In the genomic region with DNA sequence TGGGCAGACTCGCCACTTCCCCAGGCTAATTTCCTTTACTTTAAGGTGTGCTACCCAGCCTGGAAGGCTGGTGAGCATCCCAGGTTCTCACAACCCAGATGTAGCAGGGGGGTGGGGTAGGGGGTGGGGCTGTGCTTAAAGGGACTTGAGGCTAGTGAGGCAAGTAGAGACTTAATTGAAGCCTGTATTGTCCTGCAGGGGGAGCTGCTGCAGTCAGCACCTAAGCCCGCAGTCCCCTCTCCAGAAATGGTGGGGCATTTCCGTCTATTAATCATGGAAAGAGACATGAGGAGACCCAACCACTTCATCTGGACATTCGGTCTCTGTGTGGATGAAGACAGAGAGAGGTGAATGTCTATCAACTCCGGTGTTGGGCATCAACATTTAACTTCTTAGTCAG, we compare ENCODE assay signal across 13 mouse cellular contexts. TPM values are rescaled to one million over a fixed set of nuclear protein-coding genes. Genes with fewer than 3 reads are reported as not detected.
A peak's percentile ranks its signal among the peaks of the same experiment; 100 is the strongest.
DNase-seq lines count a peak whose midpoint lies in the region; ATAC-seq and TF ChIP-seq lines count a peak whose summit lies in the region.
"Had no signal": no experiment of that assay in that cellular context is flagged by ENCODE, and none has a peak within 500 bp of the region (broad histone marks: within the 10 kb centered on the region; RNA-seq: fewer than 3 reads in every experiment).

No protein-coding gene starts in this region.

- peaks cover 64% of the 10 kb centered on the region for H3K27me3 ChIP-seq in E14TG2a.4 (ENCODE audit: insufficient read depth, low read length)
- H3K27me3 ChIP-seq in G1E (ENCODE audit: insufficient read depth, low read length) = no peaks in the 10 kb centered on the region
- H3K27me3 ChIP-seq in liver, embryonic 11.5 days (replicated peaks; ENCODE audit: control insufficient read depth, insufficient read depth, low read length) = no peaks in the 10 kb centered on the region
- H3K27me3 ChIP-seq in cerebellum, adult 2 months (ENCODE audit: control insufficient read depth, insufficient read depth, low read length) = no peaks in the 10 kb centered on the region; the same call in 1 of the 2 replicates

- H3K9me3 ChIP-seq in E14TG2a.4 (ENCODE audit: low read length) = no peaks in the 10 kb centered on the region
- no peaks in the 10 kb centered on the region for H3K9me3 ChIP-seq in G1E (replicated peaks)
- no peaks in the 10 kb centered on the region for H3K9me3 ChIP-seq in liver, embryonic 11.5 days (ENCODE audit: control insufficient read depth, low read length)
- H3K9me3 ChIP-seq: hindbrain, embryonic 15.5 days had no signal

- peak; percentile 39 for TF ChIP-seq CTCF in left cerebral cortex, adult 2 months (IDR thresholded peaks at IDR 0.05)
- peak; percentile 39 for TF ChIP-seq CTCF in E14TG2a.4 (conservative IDR thresholded peaks at IDR 0.05; ENCODE audit: low read length)
- peak; percentile 43 for TF ChIP-seq CTCF in G1E (IDR thresholded peaks at IDR 0.05; ENCODE audit: low read depth, low read length)
- no peak for TF ChIP-seq CTCF in cerebellum, adult 2 months (IDR thresholded peaks at IDR 0.05; ENCODE audit: borderline replicate concordance, insufficient read depth, low read depth, low read length)

- H3K9ac ChIP-seq in liver, embryonic 11.5 days (ENCODE audit: low read depth, low read length) = peak overlapping the region; percentile 73
- H3K9ac ChIP-seq: hindbrain, embryonic 15.5 days had no signal

- H3K36me3 ChIP-seq in E14TG2a.4 (ENCODE audit: insufficient read depth, low read length) (no peaks in the 10 kb centered on the region), G1E (replicated peaks) (peaks cover 93% of the 10 kb centered on the region)
- H3K36me3 ChIP-seq in liver, embryonic 11.5 days (ENCODE audit: control insufficient read depth, insufficient read depth, low read length) = peaks cover 19% of the 10 kb centered on the region
- H3K36me3 ChIP-seq: hindbrain, embryonic 15.5 days had no signal

- no peak overlapping the region for H3K4me3 ChIP-seq in left cerebral cortex, adult 2 months
- no peak overlapping the region for H3K4me3 ChIP-seq in E14TG2a.4 (replicated peaks; ENCODE audit: low read length)
- H3K4me3 ChIP-seq in G1E (ENCODE audit: low read depth, low read length) = peak overlapping the region; percentile 83
- peak overlapping the region; percentile 53 for H3K4me3 ChIP-seq in liver, embryonic 11.5 days (ENCODE audit: low read depth, low read length)
- H3K4me3 ChIP-seq in cerebellum, adult 2 months (replicated peaks; ENCODE audit: insufficient read depth, low read depth, low read length) = no peak overlapping the region
- H3K4me3 ChIP-seq: hindbrain, embryonic 15.5 days had no signal

- no peak for TF ChIP-seq POLR2A in cerebellum, adult 2 months (IDR thresholded peaks at IDR 0.05; ENCODE audit: borderline replicate concordance, insufficient read depth, low read length)

- intact Hi-C loops in left cerebral cortex, adult 2 months (cut with DNase I) = no loop called here
- intact Hi-C loops in left cerebral cortex, postnatal 14 days (cut with DNase I) = no loop called here
- intact Hi-C loops in left cerebral cortex, postnatal 25 days (cut with DNase I) = no loop called here

- WGBS in liver, embryonic 11.5 days = 27% methylated on average over 5 of the region's 5 CpGs
- WGBS in cerebellum, adult 2 months = 38% methylated on average over 5 of the region's 5 CpGs

- no peak for ATAC-seq in G1E (ENCODE audit: extremely low read depth, insufficient number of reproducible peaks, low FRiP score, poor library complexity, severe bottlenecking)
- peak; percentile 40; the same call in 1 of the 2 replicates for ATAC-seq in liver, embryonic 11.5 days (replicated peaks; ENCODE audit: low FRiP score)

- peak overlapping the region; percentile 87 for H3K4me2 ChIP-seq in liver, embryonic 11.5 days
- H3K4me2 ChIP-seq: hindbrain, embryonic 15.5 days had no signal

- DNase-seq in left cerebral cortex, adult 2 months (ENCODE audit: extremely low spot score in 1 of 2, low spot score in 2 of 2) = no peak
- no peak for DNase-seq in left cerebral cortex, postnatal 14 days (ENCODE audit: low spot score in 2 of 2)
- peak; percentile 55 for DNase-seq in G1E (ENCODE audit: low spot score)
- DNase-seq in liver, embryonic 11.5 days (ENCODE audit: low spot score) = no peak
- no peak for DNase-seq in left cerebral cortex, postnatal 25 days (ENCODE audit: low spot score in 2 of 2)
- no peak for DNase-seq in cerebellum, adult 2 months
- DNase-seq in adrenal gland, postnatal 4 days (ENCODE audit: low spot score in 2 of 2) = no peak

- no peak overlapping the region for H3K27ac ChIP-seq in left cerebral cortex, adult 2 months
- peak overlapping the region; percentile 97 for H3K27ac ChIP-seq in liver, embryonic 11.5 days (ENCODE audit: low read depth, low read length)
- H3K27ac ChIP-seq in cerebellum, adult 2 months (ENCODE audit: insufficient read depth, low read length) = no peak overlapping the region
- H3K27ac ChIP-seq: hindbrain, embryonic 15.5 days; macrophage had no signal

- H3K4me1 ChIP-seq in E14TG2a.4 (replicated peaks; ENCODE audit: low read depth, low read length) (peaks cover 26% of the 10 kb centered on the region), G1E (ENCODE audit: insufficient read depth, low read depth, low read length) (peaks cover 85% of the 10 kb centered on the region)
- H3K4me1 ChIP-seq in liver, embryonic 11.5 days (replicated peaks; ENCODE audit: control insufficient read depth, insufficient read depth, low read length) = peaks cover 39% of the 10 kb centered on the region
- peaks cover under 1% of the 10 kb centered on the region; the same call in 1 of the 2 replicates for H3K4me1 ChIP-seq in cerebellum, adult 2 months (ENCODE audit: control insufficient read depth, insufficient read depth, low read length)
- H3K4me1 ChIP-seq: hindbrain, embryonic 15.5 days had no signal

RNA-seq across cellular contexts. Expression of a gene that starts 5.4 kb away (rescaled TPM):
- total RNA-seq in left cerebral cortex, adult 2 months (2021) = not detected
- not detected for total RNA-seq in left cerebral cortex, postnatal 14 days (2021)
- 537 and 588 TPM in 2 replicates for total RNA-seq in G1E (2014; fragmentation: Nextera tagmentation)
- total RNA-seq in G1E (2017) = 104 and 131 TPM in 2 replicates
- polyA plus RNA-seq in G1E (2012) = 649 and 739 TPM in 2 replicates
- 143 and 151 TPM in 2 replicates for polyA plus RNA-seq in liver, embryonic 11.5 days (2014; fragmentation: Nextera tagmentation; extraction: Ambion mirVana)
- not detected for total RNA-seq in left cerebral cortex, postnatal 25 days (2021)
- 0.18 TPM in 1 of 2 replicates, not detected in the other for polyA plus RNA-seq in cerebellum, adult 2 months (2012; rRNA removed)
- 1 to 10 TPM; 3.1 to 7.9 TPM for total RNA-seq in adrenal gland, postnatal 4 days (2021)
- total RNA-seq: layer of hippocampus, adult 8-10 months had no signal
- polyA plus RNA-seq: neural tube, embryonic 14.5 days had no signal

RNA-seq across cellular contexts. Expression of a gene that starts 24.7 kb away (rescaled TPM):
- total RNA-seq in left cerebral cortex, adult 2 months (2021) = 10 to 100 TPM; 53.8 to 57.2 TPM
- 10 to 100 TPM; 43.4 to 45.1 TPM for total RNA-seq in left cerebral cortex, postnatal 14 days (2021)
- total RNA-seq in G1E (2014; fragmentation: Nextera tagmentation) = 35.7 and 39.0 TPM in 2 replicates
- total RNA-seq in G1E (2017) = 22.1 and 26.6 TPM in 2 replicates
- 3.5 and 5.8 TPM in 2 replicates for polyA plus RNA-seq in G1E (2012)
- 20.7 and 21.3 TPM in 2 replicates for polyA plus RNA-seq in liver, embryonic 11.5 days (2014; fragmentation: Nextera tagmentation; extraction: Ambion mirVana)
- total RNA-seq in left cerebral cortex, postnatal 25 days (2021) = 10 to 100 TPM; 49.3 to 56.4 TPM
- 34.4 and 34.9 TPM in 2 replicates for polyA plus RNA-seq in cerebellum, adult 2 months (2012; rRNA removed)
- total RNA-seq in adrenal gland, postnatal 4 days (2021) = 10 to 100 TPM; 27.7 to 28.0 TPM

RNA-seq across cellular contexts. Expression of a gene that starts 32.8 kb away (rescaled TPM):
- 10 to 100 TPM; 18.3 TPM for total RNA-seq in left cerebral cortex, adult 2 months (2021)
- 10 to 100 TPM; 15.8 to 17.6 TPM for total RNA-seq in left cerebral cortex, postnatal 14 days (2021)
- total RNA-seq in G1E (2014; fragmentation: Nextera tagmentation) = 60.2 and 60.9 TPM in 2 replicates
- total RNA-seq in G1E (2017) = 16.6 and 19.0 TPM in 2 replicates
- polyA plus RNA-seq in G1E (2012) = 19.6 and 26.0 TPM in 2 replicates
- 30.8 and 32.9 TPM in 2 replicates for polyA plus RNA-seq in liver, embryonic 11.5 days (2014; fragmentation: Nextera tagmentation; extraction: Ambion mirVana)
- total RNA-seq in left cerebral cortex, postnatal 25 days (2021) = 10 to 100 TPM; 16.5 to 17.8 TPM
- 32.4 and 32.6 TPM in 2 replicates for polyA plus RNA-seq in cerebellum, adult 2 months (2012; rRNA removed)
- 10 to 100 TPM; 27.0 to 28.3 TPM for total RNA-seq in adrenal gland, postnatal 4 days (2021)

RNA-seq across cellular contexts. Expression of a gene that starts 53.2 kb away (rescaled TPM):
- not detected for total RNA-seq in left cerebral cortex, adult 2 months (2021)
- total RNA-seq in left cerebral cortex, postnatal 14 days (2021) = not detected
- not detected in 2 replicates for total RNA-seq in G1E (2014; fragmentation: Nextera tagmentation)
- not detected in 2 replicates for total RNA-seq in G1E (2017)
- not detected in 2 replicates for polyA plus RNA-seq in G1E (2012)
- not detected in 2 replicates for polyA plus RNA-seq in liver, embryonic 11.5 days (2014; fragmentation: Nextera tagmentation; extraction: Ambion mirVana)
- total RNA-seq in left cerebral cortex, postnatal 25 days (2021) = not detected
- 0.10 TPM in 2 replicates for polyA plus RNA-seq in cerebellum, adult 2 months (2012; rRNA removed)
- 1,000 to 10,000 TPM in 1 of 2 experiments, under 1 TPM in 1; 0.42 to 1,494 TPM for total RNA-seq in adrenal gland, postnatal 4 days (2021)
- total RNA-seq: layer of hippocampus, adult 8-10 months had no signal
- polyA plus RNA-seq: embryonic facial prominence, embryonic 11.5 days; macrophage; neural tube, embryonic 14.5 days had no signal

Comparison
In these comparisons a context has a peak if more than half of its experiments do, and no peak if none do; other contexts are left out.
1. H3K4me3 ChIP-seq: peak in G1E (single experiment) and liver, embryonic 11.5 days (single experiment); none in left cerebral cortex, adult 2 months (single experiment), E14TG2a.4 (single experiment) and cerebellum, adult 2 months (single experiment).
2. RNA of a gene that starts 5.4 kb away (total RNA-seq): 104 to 588 TPM in G1E; 3.1 to 7.9 TPM in adrenal gland, postnatal 4 days, not detected in left cerebral cortex, postnatal 25 days, not detected in left cerebral cortex, postnatal 14 days and not detected in left cerebral cortex, adult 2 months; every median in the first group is over 10 times any median in the second.